Mouse (Mus musculus) mouse trophoblast stem cell (cell line): ENCODE results near the gene Ociad2.

Source experiments
- in situ Hi-C, 2 experiments: fragments of 300-500 bp; cut with MseI, MboI; formaldehyde crosslinking; loops; 2 replicates in 1 of 2; 3 replicates in 1 of 2; pipeline ENCODE4 v1.15.1; 2025

Ociad2 gene

GRCm38 (mm10) chr5:73306486-73306885, 34.3 kb downstream of the Ociad2 start:
- in situ Hi-C loops, result no loop called here

- in situ Hi-C loops, result no loop called here
Measured at GRCm38 (mm10) chr5:73304507-73304906, 36.3 kb downstream of the Ociad2 start.

- in situ Hi-C loops, result no loop called here
Measured at GRCm38 (mm10) chr5:73301601-73302307, 39.1 kb downstream of the Ociad2 start.

DNA sequence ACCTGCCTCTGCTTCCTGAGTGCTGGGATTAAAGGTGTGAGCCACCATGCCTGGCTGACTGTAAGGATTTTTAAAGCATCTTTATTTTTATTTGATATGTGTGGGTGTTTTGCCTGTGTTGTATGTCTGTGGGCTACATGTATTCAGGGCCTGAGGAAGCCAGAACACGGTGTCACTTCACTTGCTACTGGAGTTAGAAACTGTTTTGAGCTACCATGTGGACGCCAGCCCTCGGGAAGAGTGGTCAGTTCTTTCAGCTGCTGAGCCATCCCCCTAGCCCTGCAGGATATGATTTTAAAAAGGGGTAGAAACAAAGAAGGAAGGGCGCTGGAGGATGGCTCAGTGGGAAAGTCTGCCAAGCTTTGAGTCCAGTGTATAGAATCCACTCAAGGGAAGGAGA, 44.9 kb downstream of the Ociad2 start:
- in situ Hi-C loops, result no loop called here

GRCm38 (mm10) chr5:73295016-73295415, 45.8 kb downstream of the Ociad2 start:
- in situ Hi-C loops, result no loop called here

DNA sequence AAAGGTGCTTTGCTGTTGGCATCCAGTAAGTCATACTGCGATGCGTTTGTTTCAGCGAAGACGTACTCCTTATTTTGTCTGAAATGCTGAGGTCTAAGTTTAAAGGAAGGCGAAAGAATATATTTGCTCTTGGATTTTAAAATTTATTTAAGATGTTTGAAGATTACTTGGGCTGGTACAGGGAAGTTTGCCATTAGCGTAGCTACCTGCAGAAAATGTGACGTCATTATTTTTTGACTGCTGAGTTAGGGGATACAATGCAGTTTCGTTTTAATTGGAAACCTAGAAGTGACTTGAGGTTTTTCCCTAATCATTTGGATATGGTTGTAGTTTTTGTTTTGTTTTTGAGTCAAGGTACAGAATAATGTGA, 47.4 kb downstream of the Ociad2 start:
- in situ Hi-C loops, result no loop called here

- in situ Hi-C loops, result no loop called here
Measured at GRCm38 (mm10) chr5:73292502-73293457, 48.0 kb downstream of the Ociad2 start, which contains the start of gene Ociad1. Gene Ociad1 (plus strand): TSS chr5:73292784.

GRCm38 (mm10) chr5:73289900-73290299, 50.9 kb downstream of the Ociad2 start:
- in situ Hi-C loops, result no loop called here

- in situ Hi-C loops, result no loop called here
Measured at GRCm38 (mm10) chr5:73286603-73287002, 54.2 kb downstream of the Ociad2 start.

- in situ Hi-C loops, result no loop called here
Measured at GRCm38 (mm10) chr5:73285470-73285978, 55.3 kb downstream of the Ociad2 start.

DNA sequence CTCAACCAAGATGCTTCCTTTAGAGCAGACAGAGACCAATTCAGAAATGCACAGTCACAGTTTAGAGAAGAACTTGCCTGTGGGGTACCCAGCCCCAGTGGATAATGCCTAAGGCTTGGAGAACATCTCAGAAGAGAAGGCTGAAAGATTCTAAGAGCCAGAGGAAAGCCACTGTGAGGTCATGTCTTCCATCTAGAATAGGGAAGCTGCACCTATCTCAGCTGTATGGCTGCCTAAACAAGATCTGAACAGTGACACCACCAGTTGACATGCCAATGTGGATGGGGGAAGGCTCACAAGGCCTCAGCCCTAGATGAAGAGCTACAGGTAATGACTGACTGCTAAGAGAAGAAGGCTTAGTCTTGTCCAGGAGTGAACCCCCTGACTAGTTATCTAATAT, 56.8 kb downstream of the Ociad2 start:
- in situ Hi-C loops, result no loop called here

DNA sequence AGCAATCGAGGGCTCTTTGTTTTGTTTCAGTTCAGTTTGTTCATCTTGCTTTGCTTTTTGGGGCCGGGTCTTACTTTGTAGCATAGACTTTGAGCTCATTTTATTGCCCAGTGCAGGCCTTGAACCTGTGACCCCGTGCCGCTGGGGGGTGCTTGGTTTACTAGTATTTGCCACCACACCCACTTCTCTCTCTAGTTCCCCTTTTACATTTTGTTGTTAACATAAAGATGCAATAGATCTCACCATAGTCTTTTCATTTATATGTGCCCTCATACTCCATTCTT, 60.3 kb downstream of the Ociad2 start:
- in situ Hi-C loops, result no loop called here

GRCm38 (mm10) chr5:73279732-73280566, 60.9 kb downstream of the Ociad2 start:
- in situ Hi-C loops, result no loop called here

GRCm38 (mm10) chr5:73279190-73279589, 61.6 kb downstream of the Ociad2 start:
- in situ Hi-C loops, result no loop called here

DNA sequence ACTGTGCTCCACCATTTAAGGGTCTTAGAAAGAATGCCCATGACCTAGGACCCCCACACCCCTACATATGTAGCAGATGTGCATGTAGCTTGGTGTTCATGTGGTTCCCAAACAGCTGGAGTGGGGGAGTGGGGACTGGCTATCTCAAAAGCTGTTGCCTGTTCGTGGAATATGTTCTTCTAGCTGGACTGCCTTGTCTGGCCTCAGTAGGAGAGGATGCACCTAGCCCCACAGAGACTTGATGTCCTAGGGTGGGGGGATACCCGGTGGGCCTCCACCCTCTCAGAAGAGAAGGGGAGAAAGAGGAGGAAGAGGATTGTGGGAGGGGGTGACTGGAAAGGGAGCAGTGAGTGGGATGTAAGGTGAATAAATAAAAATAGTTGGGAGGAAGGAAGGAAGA, 65.9 kb downstream of the Ociad2 start:
- in situ Hi-C loops, result no loop called here

GRCm38 (mm10) chr5:73273171-73273570, 67.7 kb downstream of the Ociad2 start:
- in situ Hi-C loops, result no loop called here
